In genomic region chr2:173020430-173020829, GRCm38 (mm10) we compare ENCODE assay signal across 8 mouse cellular contexts. TPM values are rescaled to one million over a fixed set of nuclear protein-coding genes. Genes with fewer than 3 reads are reported as not detected.
DNase-seq lines count a peak whose midpoint lies in the region; ATAC-seq and TF ChIP-seq lines count a peak whose summit lies in the region.

Gene Rbm38 (plus strand): TSS chr2:173020498.

- H3K9ac ChIP-seq in heart, adult 2 months (ENCODE audit: low read depth, low read length): peak within 1 kb of the TSS; percentile 25
- peak within 1 kb of the TSS; percentile 41 for H3K9ac ChIP-seq in forebrain, embryonic 14.5 days (ENCODE audit: low read length)
- peak within 1 kb of the TSS; percentile 33; the same call in 1 of the 2 replicates for H3K9ac ChIP-seq in hindbrain, embryonic 12.5 days
- H3K9ac ChIP-seq in midbrain, embryonic 11.5 days (ENCODE audit: low read length): peak within 1 kb of the TSS; percentile 36

- peaks cover 11% of the 10 kb centered on the region for H3K4me1 ChIP-seq in heart, adult 2 months (ENCODE audit: control insufficient read depth, insufficient read depth, low read length)
- H3K4me1 ChIP-seq in forebrain, embryonic 14.5 days (ENCODE audit: control insufficient read depth, insufficient read depth, low read length): peaks cover 35% of the 10 kb centered on the region
- H3K4me1 ChIP-seq in hindbrain, embryonic 12.5 days: peaks cover 44% of the 10 kb centered on the region
- H3K4me1 ChIP-seq in midbrain, embryonic 11.5 days (ENCODE audit: control insufficient read depth, insufficient read depth, low read length): peaks cover 34% of the 10 kb centered on the region

- peak within 1 kb of the TSS; percentile 96 for H3K4me3 ChIP-seq in heart, adult 2 months
- peak within 1 kb of the TSS; percentile 32 for H3K4me3 ChIP-seq in forebrain, embryonic 14.5 days (ENCODE audit: low read depth, low read length)
- peak within 1 kb of the TSS; percentile 82 for H3K4me3 ChIP-seq in hindbrain, embryonic 12.5 days
- peak within 1 kb of the TSS; percentile 23 for H3K4me3 ChIP-seq in midbrain, embryonic 11.5 days (ENCODE audit: low read depth, low read length)

- no peaks in the 10 kb centered on the region for H3K27me3 ChIP-seq in heart, adult 2 months (ENCODE audit: control insufficient read depth, insufficient read depth, low read length)
- H3K27me3 ChIP-seq in Patski: no peaks in the 10 kb centered on the region
- H3K27me3 ChIP-seq in forebrain, embryonic 14.5 days (replicated peaks; ENCODE audit: control insufficient read depth, insufficient read depth, low read length): 0 out of 2 replicates have a peak, but pooled peaks cover 3% of the 10 kb centered on the region
- peaks cover 35% of the 10 kb centered on the region for H3K27me3 ChIP-seq in hindbrain, embryonic 12.5 days
- H3K27me3 ChIP-seq in midbrain, embryonic 11.5 days (ENCODE audit: control insufficient read depth, insufficient read depth, low read length): peaks cover 19% of the 10 kb centered on the region

- H3K4me2 ChIP-seq in forebrain, embryonic 14.5 days (ENCODE audit: low read length): peak within 1 kb of the TSS; percentile 93
- H3K4me2 ChIP-seq in hindbrain, embryonic 12.5 days (replicated peaks): peak within 1 kb of the TSS; percentile 90
- H3K4me2 ChIP-seq in midbrain, embryonic 11.5 days: peak within 1 kb of the TSS; percentile 79

- H3K79me2 ChIP-seq in heart, adult 2 months (replicated peaks; ENCODE audit: control insufficient read depth, insufficient read depth, low read length): no peaks in the 10 kb centered on the region; the same call in 1 of the 2 replicates

- DNase-seq in heart, adult 2 months: no peak
- no peak for DNase-seq in heart, adult 11 months
- DNase-seq in Patski (ENCODE audit: low read depth, low spot score): no peak
- no peak for DNase-seq in forebrain, embryonic 14.5 days (ENCODE audit: low spot score)
- DNase-seq in midbrain, embryonic 11.5 days (ENCODE audit: low spot score, missing footprints): peak; percentile 88
- no peak for DNase-seq in left cerebral cortex, postnatal 10 days (ENCODE audit: extremely low spot score in 1 of 2, low spot score in 2 of 2)
- DNase-seq in right cerebral cortex, adult 18-20 months: no peak

- ATAC-seq in Patski: no peak
- no peak for ATAC-seq in forebrain, embryonic 14.5 days
- no peak for ATAC-seq in hindbrain, embryonic 12.5 days (ENCODE audit: low FRiP score)
- no peak for ATAC-seq in midbrain, embryonic 11.5 days (ENCODE audit: low FRiP score)

- intact Hi-C loops in heart, adult 2 months (cut with DNase I): no loop called here
- intact Hi-C loops in left cerebral cortex, postnatal 10 days (cut with DNase I): loop anchor here (10.0 kb wide), 1 partner anchor 64 kb away; no protein-coding TSS in a partner anchor

- 46% methylated on average over 11 of the region's 11 CpGs for WGBS in heart, adult 2 months
- WGBS in forebrain, embryonic 14.5 days: 29% methylated on average over 11 of the region's 11 CpGs
- 28% methylated on average over 11 of the region's 11 CpGs for WGBS in hindbrain, embryonic 12.5 days
- WGBS in midbrain, embryonic 11.5 days: 25% methylated on average over 11 of the region's 11 CpGs

- in situ Hi-C loops in Patski (cut with MboI; ENCODE audit: low pct_unique_long_range_greater_than_20kb): no loop called here

- CTCF ChIA-PET in Patski (lab: Charles Lee): no interaction called here

- H3K36me3 ChIP-seq in heart, adult 2 months (ENCODE audit: control insufficient read depth, insufficient read depth, low read length): no peaks in the 10 kb centered on the region
- peaks cover 15% of the 10 kb centered on the region for H3K36me3 ChIP-seq in forebrain, embryonic 14.5 days (ENCODE audit: control insufficient read depth, insufficient read depth, low read length)
- H3K36me3 ChIP-seq in hindbrain, embryonic 12.5 days: peaks cover 9% of the 10 kb centered on the region
- H3K36me3 ChIP-seq in midbrain, embryonic 11.5 days (ENCODE audit: control insufficient read depth, insufficient read depth, low read length): peaks cover 1% of the 10 kb centered on the region; the same call in 1 of the 2 replicates

- POLR2A ChIA-PET in Patski (lab: Charles Lee): no interaction called here

- no peak for TF ChIP-seq EP300 in heart, adult 2 months (IDR thresholded peaks at IDR 0.05; ENCODE audit: insufficient read depth, low read depth, low read length)

- no peak for TF ChIP-seq CTCF in heart, adult 2 months (IDR thresholded peaks at IDR 0.05)
- no peak for TF ChIP-seq CTCF in Patski (IDR thresholded peaks at IDR 0.05)

- no peak for TF ChIP-seq POLR2A in heart, adult 2 months (IDR thresholded peaks at IDR 0.05; ENCODE audit: insufficient read depth, low read depth, low read length)

- H3K9me3 ChIP-seq in forebrain, embryonic 14.5 days (replicated peaks; ENCODE audit: control insufficient read depth, low read length): no peaks in the 10 kb centered on the region
- H3K9me3 ChIP-seq in hindbrain, embryonic 12.5 days (replicated peaks): no peaks in the 10 kb centered on the region
- H3K9me3 ChIP-seq in midbrain, embryonic 11.5 days (ENCODE audit: control insufficient read depth, low read length): no peaks in the 10 kb centered on the region

- H3K27ac ChIP-seq in heart, adult 2 months: peak within 1 kb of the TSS; percentile 76
- H3K27ac ChIP-seq in forebrain, embryonic 14.5 days (ENCODE audit: low read depth, low read length): no peak within 1 kb of the TSS
- no peak within 1 kb of the TSS for H3K27ac ChIP-seq in hindbrain, embryonic 12.5 days
- H3K27ac ChIP-seq in midbrain, embryonic 11.5 days (ENCODE audit: low read depth, low read length): no peak within 1 kb of the TSS

RNA-seq across cellular contexts. Expression of gene Rbm38, which starts in this region (rescaled TPM):
- 100 to 1,000 TPM; 173 to 203 TPM for total RNA-seq in heart, adult 2 months (2021)
- 342 and 529 TPM in 2 replicates for polyA plus RNA-seq in heart, adult 2 months (2012; rRNA removed)
- 27.5 TPM for polyA plus RNA-seq in Patski (2021)
- 29.9 and 31.1 TPM in 2 replicates for polyA plus RNA-seq in forebrain, embryonic 14.5 days (2014; fragmentation: Nextera tagmentation; extraction: Ambion mirVana)
- 38.9 and 44.8 TPM in 2 replicates for polyA plus RNA-seq in hindbrain, embryonic 12.5 days (2016; fragmentation: Nextera tagmentation; extraction: Ambion mirVana)
- polyA plus RNA-seq in midbrain, embryonic 11.5 days (2014; fragmentation: Nextera tagmentation; extraction: Ambion mirVana): 70.4 and 77.3 TPM in 2 replicates
- 1 to 10 TPM; 2.7 to 2.8 TPM for total RNA-seq in left cerebral cortex, postnatal 10 days (2021)

Comparison
In these comparisons a context has a peak if more than half of its experiments do, and no peak if none do; other contexts are left out.
1. RNA of gene Rbm38 (total RNA-seq): 173 to 203 TPM in heart, adult 2 months; 2.7 to 2.8 TPM in left cerebral cortex, postnatal 10 days; every median in the first group is over 10 times any median in the second.
2. H3K4me3 ChIP-seq: peak in every context shown above with its lines; median percentile 96 in heart, adult 2 months; 82 in hindbrain, embryonic 12.5 days; 32 in forebrain, embryonic 14.5 days; 23 in midbrain, embryonic 11.5 days.
3. Peak in every context shown above with its lines, with median percentiles within 50 percentile points of each other: H3K9ac ChIP-seq and H3K4me2 ChIP-seq.